Mouse (Mus musculus): Measurements from ENCODE around the gene Tpcn2. TPM values are rescaled to one million over a fixed set of nuclear protein-coding genes. Genes with fewer than 3 reads are reported as not detected.

Tpcn2 gene
- polyA plus RNA-seq, 1 experiment from 2014 or later, result 1.5 TPM

DNA sequence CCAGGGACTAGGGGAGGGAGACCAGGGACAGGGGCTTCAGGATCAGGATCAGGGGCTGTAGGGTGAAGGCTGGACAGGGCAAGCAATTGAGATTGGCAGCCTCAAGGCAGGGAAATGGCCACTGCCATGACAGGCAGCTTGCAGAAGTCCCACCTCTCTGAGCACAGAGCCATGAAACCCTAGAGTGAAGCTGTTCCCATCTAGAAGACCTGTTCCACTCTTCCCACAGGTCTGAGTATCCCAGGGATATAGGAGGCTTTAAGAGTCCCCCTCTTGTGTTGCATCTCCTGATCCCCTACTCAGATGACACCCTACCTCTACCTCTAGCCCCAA is 17.2 kb upstream of the Tpcn2 start:
- Histone ChIP-seq H3K4me2 (ENCODE audit: low read length) (no peak overlapping the region), H3K4me3 (ENCODE audit: low read depth, low read length) (no peak overlapping the region), H3K4me1 (ENCODE audit: control insufficient read depth, insufficient read depth, low read length) (no peaks in the 10 kb centered on the region), H3K9ac (ENCODE audit: low read depth, low read length) (no peak overlapping the region), H3K27ac (ENCODE audit: low read length) (no peak overlapping the region), H3K36me3 (ENCODE audit: control insufficient read depth, insufficient read depth, low read length) (no peaks in the 10 kb centered on the region), H3K9me3 (replicated peaks; ENCODE audit: control insufficient read depth, low read length, poor library complexity, severe bottlenecking) (no peaks in the 10 kb centered on the region), H3K27me3 (ENCODE audit: control insufficient read depth, insufficient read depth, low read depth, low read length) (no peaks in the 10 kb centered on the region)
- ATAC-seq, result no peak

DNA sequence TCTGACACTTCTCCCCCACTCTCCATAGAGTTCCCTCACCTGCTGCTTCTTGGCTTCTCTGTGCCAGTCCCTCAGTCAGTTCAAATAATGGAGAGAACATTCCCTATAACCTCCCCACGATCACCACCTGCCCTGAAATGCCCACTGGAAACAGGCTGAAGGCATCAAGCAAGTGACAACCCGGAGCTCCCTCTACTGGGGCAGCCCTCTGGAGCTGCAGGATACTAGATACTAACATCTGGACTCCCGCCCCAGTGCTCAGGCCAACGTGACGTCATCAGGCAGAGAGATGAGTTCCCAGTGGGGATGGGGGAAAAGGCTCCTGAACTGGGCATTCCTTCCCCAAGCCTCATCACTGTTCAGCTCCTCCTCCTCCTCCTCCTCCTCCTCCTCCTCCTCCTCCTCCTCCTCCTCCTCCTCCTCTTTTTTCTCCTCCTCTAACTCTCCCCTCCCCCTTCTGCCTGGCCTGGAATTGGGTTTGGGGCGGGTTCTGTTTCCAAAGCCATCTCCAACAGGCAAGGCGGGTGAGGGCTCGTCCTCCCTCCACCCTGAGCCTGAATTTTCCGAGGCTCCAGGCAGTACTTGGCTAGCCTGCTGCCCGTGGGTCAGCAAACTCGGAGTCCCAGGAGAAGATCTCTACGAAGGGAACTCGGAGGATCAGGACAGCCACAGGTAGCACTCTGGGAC is 16.7 kb upstream of the Tpcn2 start, which contains the start of gene Mrgprf:
Gene Mrgprf (plus strand): TSS at position 508 of the 687 bp plus-strand sequence.
- Histone ChIP-seq H3K36me3 (ENCODE audit: control insufficient read depth, insufficient read depth, low read length) (no peaks in the 10 kb centered on the region), H3K27me3 (ENCODE audit: control insufficient read depth, insufficient read depth, low read depth, low read length) (no peaks in the 10 kb centered on the region), H3K4me2 (ENCODE audit: low read length) (no peak within 1 kb of the TSS), H3K9ac (ENCODE audit: low read depth, low read length) (no peak within 1 kb of the TSS), H3K4me1 (ENCODE audit: control insufficient read depth, insufficient read depth, low read length) (no peaks in the 10 kb centered on the region), H3K9me3 (replicated peaks; ENCODE audit: control insufficient read depth, low read length, poor library complexity, severe bottlenecking) (no peaks in the 10 kb centered on the region), H3K27ac (ENCODE audit: low read length) (no peak within 1 kb of the TSS), H3K4me3 (ENCODE audit: low read depth, low read length) (no peak within 1 kb of the TSS)
- WGBS, result 43% methylated on average over 12 of the region's 13 CpGs
- no peak for ATAC-seq

DNA sequence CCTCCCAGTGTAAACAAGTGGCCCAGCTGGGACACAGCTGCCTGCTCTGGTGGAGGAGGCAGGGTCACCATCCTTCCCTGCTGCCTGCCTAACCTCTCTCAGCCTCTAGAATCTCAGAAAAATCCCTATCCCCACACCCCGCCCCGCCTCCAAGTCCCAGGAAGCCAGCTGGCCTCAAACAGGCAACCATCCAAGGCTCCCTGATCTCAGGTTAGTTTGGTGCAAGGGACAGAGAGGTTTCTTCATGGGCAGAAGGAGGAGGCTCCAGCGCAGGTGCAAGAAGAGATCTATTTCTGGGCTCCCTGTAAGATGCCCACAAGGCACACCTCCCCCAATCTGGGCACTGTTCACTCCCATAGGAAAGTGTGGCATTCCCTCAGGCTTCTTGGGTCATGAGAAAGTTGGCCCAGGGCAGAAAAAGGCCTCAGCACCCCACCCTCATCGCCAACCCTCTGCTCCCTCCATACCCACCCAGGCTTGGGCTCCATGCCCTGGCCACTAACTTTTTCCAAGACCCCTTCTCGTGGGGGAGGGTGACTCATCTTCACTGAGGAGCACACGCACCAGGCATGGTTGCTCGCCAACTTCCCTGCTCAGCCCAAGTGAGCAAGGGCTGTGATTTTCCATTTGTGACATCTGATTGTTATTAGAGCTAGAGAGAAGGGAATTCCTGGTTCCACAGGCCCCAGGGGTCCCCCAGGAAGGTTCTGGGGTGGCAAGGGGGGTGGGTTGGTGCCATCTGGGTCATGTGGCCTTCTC is 15.9 kb upstream of the Tpcn2 start:
- 63% methylated on average over 7 of the region's 7 CpGs for WGBS
- H3K9ac ChIP-seq (ENCODE audit: low read depth, low read length), result no peak overlapping the region
- ATAC-seq, result no peak

DNA sequence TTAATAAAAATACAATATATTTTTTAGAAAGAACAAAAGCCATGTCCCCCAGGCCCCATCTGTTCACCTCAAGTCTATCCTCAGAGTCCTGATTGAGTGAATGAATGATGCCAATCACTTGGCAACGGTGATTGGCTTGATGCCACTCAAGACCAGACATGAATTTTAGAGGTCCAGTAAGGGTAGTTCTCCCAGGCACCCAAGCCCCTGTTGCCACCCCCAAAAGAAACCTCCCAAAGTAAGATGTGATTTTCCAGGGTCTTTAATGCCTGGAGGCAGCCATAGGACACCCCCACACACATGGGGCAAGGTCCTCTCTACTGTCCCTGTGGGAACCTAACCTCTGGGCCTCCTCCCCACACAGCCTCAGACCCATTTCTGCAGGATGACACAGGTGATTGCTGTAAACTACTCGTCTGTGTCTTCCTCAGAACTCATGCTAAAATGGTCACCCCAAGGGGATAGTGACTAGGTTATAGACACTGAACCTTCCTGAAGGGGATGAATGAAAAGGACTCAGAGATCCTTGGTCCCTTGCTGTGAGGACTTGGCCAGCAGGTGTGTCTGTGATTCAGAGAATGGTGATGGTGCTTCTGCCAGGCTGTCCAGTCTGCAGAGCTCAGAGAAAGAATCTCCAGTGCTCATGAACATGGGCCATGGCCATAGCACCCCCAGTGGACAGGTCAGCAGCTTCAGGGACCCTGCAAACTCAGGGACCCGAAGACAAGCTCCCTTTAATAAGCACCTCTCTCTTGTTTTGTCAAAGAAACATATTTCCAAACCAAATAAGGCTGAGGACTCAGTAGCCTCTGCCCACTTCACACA is 15.1 kb upstream of the Tpcn2 start:
- H3K4me3 ChIP-seq (ENCODE audit: low read depth, low read length), result no peak overlapping the region
- no peak overlapping the region for H3K27ac ChIP-seq (ENCODE audit: low read length)
- no peak overlapping the region for H3K4me2 ChIP-seq (ENCODE audit: low read length)
- no peaks in the 10 kb centered on the region for H3K9me3 ChIP-seq (replicated peaks; ENCODE audit: control insufficient read depth, low read length, poor library complexity, severe bottlenecking)
- WGBS, result 61% methylated on average over 3 of the region's 3 CpGs
- H3K36me3 ChIP-seq (ENCODE audit: control insufficient read depth, insufficient read depth, low read length), result no peaks in the 10 kb centered on the region
- no peaks in the 10 kb centered on the region for H3K27me3 ChIP-seq (ENCODE audit: control insufficient read depth, insufficient read depth, low read depth, low read length)
- no peak overlapping the region for H3K9ac ChIP-seq (ENCODE audit: low read depth, low read length)
- no peaks in the 10 kb centered on the region for H3K4me1 ChIP-seq (ENCODE audit: control insufficient read depth, insufficient read depth, low read length)
- no peak for ATAC-seq

More for the DNA sequence above, 15.9 kb upstream of the Tpcn2 start:
- H3K36me3 ChIP-seq (ENCODE audit: control insufficient read depth, insufficient read depth, low read length), result no peaks in the 10 kb centered on the region
- no peak overlapping the region for H3K27ac ChIP-seq (ENCODE audit: low read length)
- no peaks in the 10 kb centered on the region for H3K27me3 ChIP-seq (ENCODE audit: control insufficient read depth, insufficient read depth, low read depth, low read length)
- no peaks in the 10 kb centered on the region for H3K9me3 ChIP-seq (replicated peaks; ENCODE audit: control insufficient read depth, low read length, poor library complexity, severe bottlenecking)
- no peak overlapping the region for H3K4me3 ChIP-seq (ENCODE audit: low read depth, low read length)
- no peak overlapping the region for H3K4me2 ChIP-seq (ENCODE audit: low read length)
- no peaks in the 10 kb centered on the region for H3K4me1 ChIP-seq (ENCODE audit: control insufficient read depth, insufficient read depth, low read length)

DNA sequence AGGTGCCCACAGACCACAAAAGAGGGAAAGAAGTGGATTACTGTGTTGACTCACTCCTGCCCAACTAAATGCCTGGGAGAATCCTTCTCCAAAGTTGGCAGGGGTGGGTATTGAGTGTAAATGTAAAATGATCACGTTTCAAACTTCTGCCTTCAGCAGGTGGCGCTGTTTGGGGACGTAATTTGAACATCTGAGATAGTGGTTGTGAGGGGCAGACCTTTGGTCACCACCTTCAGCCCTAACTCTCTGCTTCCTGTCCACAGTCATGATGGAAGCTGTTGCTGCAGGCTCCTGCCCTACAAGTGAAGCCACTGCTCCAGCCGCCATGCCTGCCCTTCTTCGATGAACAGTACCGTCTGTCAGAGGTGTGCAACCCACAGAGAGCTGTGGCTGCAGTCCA is 10.0 kb upstream of the Tpcn2 start:
- no peaks in the 10 kb centered on the region for H3K9me3 ChIP-seq (replicated peaks; ENCODE audit: control insufficient read depth, low read length, poor library complexity, severe bottlenecking)
- ATAC-seq, result no peak
- H3K4me1 ChIP-seq (ENCODE audit: control insufficient read depth, insufficient read depth, low read length), result no peaks in the 10 kb centered on the region
- 38% methylated on average over 6 of the region's 6 CpGs for WGBS
- H3K27me3 ChIP-seq (ENCODE audit: control insufficient read depth, insufficient read depth, low read depth, low read length), result no peaks in the 10 kb centered on the region
- no peak overlapping the region for H3K27ac ChIP-seq (ENCODE audit: low read length)
- H3K4me2 ChIP-seq (ENCODE audit: low read length), result no peak overlapping the region
- H3K36me3 ChIP-seq (ENCODE audit: control insufficient read depth, insufficient read depth, low read length), result no peaks in the 10 kb centered on the region
- H3K9ac ChIP-seq (ENCODE audit: low read depth, low read length), result no peak overlapping the region
- no peak overlapping the region for H3K4me3 ChIP-seq (ENCODE audit: low read depth, low read length)

DNA sequence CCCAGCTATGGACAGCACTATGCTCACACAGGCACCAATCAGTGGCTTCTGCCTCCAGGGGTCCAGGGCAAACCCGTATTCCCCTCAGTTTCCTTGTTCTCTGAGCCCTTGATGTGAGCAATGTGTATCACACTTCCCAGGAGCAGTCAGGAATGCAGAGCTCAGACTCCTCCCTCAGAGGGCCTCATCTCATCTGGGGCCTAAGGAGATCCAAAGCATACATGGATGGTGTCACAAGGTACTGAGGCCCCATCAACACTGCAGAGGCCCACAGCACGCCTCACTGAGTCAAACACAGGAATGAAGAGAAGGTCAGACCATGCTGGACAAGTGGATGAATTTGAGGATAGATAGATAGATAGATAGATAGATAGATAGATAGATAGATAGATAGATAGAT is 8.9 kb upstream of the Tpcn2 start:
- 72% methylated on average over 2 of the region's 2 CpGs for WGBS
- ATAC-seq, result no peak
- no peak overlapping the region for H3K4me2 ChIP-seq (ENCODE audit: low read length)
- no peak overlapping the region for H3K4me3 ChIP-seq (ENCODE audit: low read depth, low read length)
- H3K27me3 ChIP-seq (ENCODE audit: control insufficient read depth, insufficient read depth, low read depth, low read length), result no peaks in the 10 kb centered on the region
- no peaks in the 10 kb centered on the region for H3K36me3 ChIP-seq (ENCODE audit: control insufficient read depth, insufficient read depth, low read length)
- H3K9ac ChIP-seq (ENCODE audit: low read depth, low read length), result no peak overlapping the region
- no peak overlapping the region for H3K27ac ChIP-seq (ENCODE audit: low read length)
- H3K9me3 ChIP-seq (replicated peaks; ENCODE audit: control insufficient read depth, low read length, poor library complexity, severe bottlenecking), result no peaks in the 10 kb centered on the region
- H3K4me1 ChIP-seq (ENCODE audit: control insufficient read depth, insufficient read depth, low read length), result no peaks in the 10 kb centered on the region

DNA sequence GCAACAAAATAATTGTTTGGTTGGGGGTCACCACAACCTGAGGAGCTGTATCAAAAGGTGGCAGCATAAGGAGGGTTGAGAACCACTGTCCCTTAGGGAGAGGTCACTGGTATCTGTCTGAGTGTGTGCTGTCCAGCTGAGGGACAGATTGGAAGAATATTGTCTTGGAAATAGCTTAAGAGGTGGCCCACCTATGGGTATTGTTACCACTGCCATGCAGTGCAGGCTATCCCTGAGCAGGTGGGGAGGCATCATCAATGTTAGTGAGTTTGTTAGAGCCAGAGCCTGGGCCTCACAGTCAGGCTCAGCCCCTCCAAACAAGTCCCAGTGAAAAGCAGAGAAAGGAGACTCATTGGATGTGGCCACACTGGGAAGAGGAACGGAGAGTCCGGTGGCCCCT is 8.0 kb upstream of the Tpcn2 start:
- no peak for ATAC-seq
- no peak overlapping the region for H3K9ac ChIP-seq (ENCODE audit: low read depth, low read length)
- WGBS, result 94% methylated on average over 2 of the region's 2 CpGs
- no peaks in the 10 kb centered on the region for H3K27me3 ChIP-seq (ENCODE audit: control insufficient read depth, insufficient read depth, low read depth, low read length)
- H3K4me2 ChIP-seq (ENCODE audit: low read length), result no peak overlapping the region
- no peak overlapping the region for H3K27ac ChIP-seq (ENCODE audit: low read length)
- H3K4me1 ChIP-seq (ENCODE audit: control insufficient read depth, insufficient read depth, low read length), result no peaks in the 10 kb centered on the region
- no peak overlapping the region for H3K4me3 ChIP-seq (ENCODE audit: low read depth, low read length)
- no peaks in the 10 kb centered on the region for H3K36me3 ChIP-seq (ENCODE audit: control insufficient read depth, insufficient read depth, low read length)
- H3K9me3 ChIP-seq (replicated peaks; ENCODE audit: control insufficient read depth, low read length, poor library complexity, severe bottlenecking), result no peaks in the 10 kb centered on the region

DNA sequence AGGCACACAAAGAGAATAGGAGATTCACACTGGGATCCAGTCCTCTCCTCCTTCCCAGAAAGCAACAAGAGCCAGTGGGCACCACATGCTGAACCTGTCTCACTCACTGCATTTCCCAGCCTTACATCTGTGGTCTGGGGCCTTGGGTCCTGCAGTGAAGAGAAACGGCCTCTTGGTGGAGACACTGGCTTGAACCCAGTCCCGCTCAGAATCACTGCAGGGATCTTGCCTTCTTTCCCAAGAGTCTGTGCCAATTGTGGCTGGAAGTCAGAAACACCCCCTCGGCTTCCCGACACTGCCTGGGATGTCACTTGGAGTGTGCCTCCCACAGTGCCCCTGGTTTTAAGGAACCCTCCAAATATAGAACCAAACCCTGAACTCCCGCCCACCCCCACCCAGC is 5.5 kb upstream of the Tpcn2 start:
- no peaks in the 10 kb centered on the region for H3K4me1 ChIP-seq (ENCODE audit: control insufficient read depth, insufficient read depth, low read length)
- no peak overlapping the region for H3K4me2 ChIP-seq (ENCODE audit: low read length)
- no peak overlapping the region for H3K4me3 ChIP-seq (ENCODE audit: low read depth, low read length)
- H3K27me3 ChIP-seq (ENCODE audit: control insufficient read depth, insufficient read depth, low read depth, low read length), result no peaks in the 10 kb centered on the region
- H3K9me3 ChIP-seq (replicated peaks; ENCODE audit: control insufficient read depth, low read length, poor library complexity, severe bottlenecking), result no peaks in the 10 kb centered on the region
- ATAC-seq, result no peak
- no peak overlapping the region for H3K9ac ChIP-seq (ENCODE audit: low read depth, low read length)
- H3K27ac ChIP-seq (ENCODE audit: low read length), result no peak overlapping the region
- H3K36me3 ChIP-seq (ENCODE audit: control insufficient read depth, insufficient read depth, low read length), result no peaks in the 10 kb centered on the region
- 24% methylated on average over 5 of the region's 5 CpGs for WGBS

DNA sequence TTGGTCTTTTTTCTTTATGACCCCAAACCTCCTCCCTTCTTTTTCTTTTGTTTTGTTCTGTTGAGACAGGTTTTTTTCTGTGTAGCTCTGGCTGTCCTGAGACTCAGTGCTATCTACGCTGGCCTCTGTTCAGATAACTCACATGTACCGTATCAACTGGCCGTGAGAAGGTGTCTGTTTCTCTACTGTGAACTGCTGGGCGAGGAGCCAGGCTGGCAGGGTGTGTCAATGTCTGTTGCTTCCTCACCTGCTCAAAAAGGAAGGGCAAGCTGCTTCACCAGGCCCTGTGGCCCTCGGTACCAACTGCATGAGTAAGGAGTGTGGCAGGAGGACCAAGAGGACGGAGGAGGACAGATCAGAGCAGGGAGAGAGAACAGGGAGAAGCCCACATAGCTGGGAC is 3.6 kb upstream of the Tpcn2 start:
- H3K27ac ChIP-seq (ENCODE audit: low read length), result no peak overlapping the region
- no peaks in the 10 kb centered on the region for H3K9me3 ChIP-seq (replicated peaks; ENCODE audit: control insufficient read depth, low read length, poor library complexity, severe bottlenecking)
- no peak for ATAC-seq
- H3K4me3 ChIP-seq (ENCODE audit: low read depth, low read length), result no peak overlapping the region
- no peaks in the 10 kb centered on the region for H3K36me3 ChIP-seq (ENCODE audit: control insufficient read depth, insufficient read depth, low read length)
- H3K4me1 ChIP-seq (ENCODE audit: control insufficient read depth, insufficient read depth, low read length), result peaks cover 6% of the 10 kb centered on the region; the same call in 1 of the 2 replicates
- WGBS, result 83% methylated on average over 6 of the region's 6 CpGs
- no peak overlapping the region for H3K4me2 ChIP-seq (ENCODE audit: low read length)
- no peaks in the 10 kb centered on the region for H3K27me3 ChIP-seq (ENCODE audit: control insufficient read depth, insufficient read depth, low read depth, low read length)
- no peak overlapping the region for H3K9ac ChIP-seq (ENCODE audit: low read depth, low read length)

Measured in midbrain, embryonic 16.5 days (tissue).